Mouse (Mus musculus): ENCODE data around the gene Bex3.

Gene Bex3

DNA sequence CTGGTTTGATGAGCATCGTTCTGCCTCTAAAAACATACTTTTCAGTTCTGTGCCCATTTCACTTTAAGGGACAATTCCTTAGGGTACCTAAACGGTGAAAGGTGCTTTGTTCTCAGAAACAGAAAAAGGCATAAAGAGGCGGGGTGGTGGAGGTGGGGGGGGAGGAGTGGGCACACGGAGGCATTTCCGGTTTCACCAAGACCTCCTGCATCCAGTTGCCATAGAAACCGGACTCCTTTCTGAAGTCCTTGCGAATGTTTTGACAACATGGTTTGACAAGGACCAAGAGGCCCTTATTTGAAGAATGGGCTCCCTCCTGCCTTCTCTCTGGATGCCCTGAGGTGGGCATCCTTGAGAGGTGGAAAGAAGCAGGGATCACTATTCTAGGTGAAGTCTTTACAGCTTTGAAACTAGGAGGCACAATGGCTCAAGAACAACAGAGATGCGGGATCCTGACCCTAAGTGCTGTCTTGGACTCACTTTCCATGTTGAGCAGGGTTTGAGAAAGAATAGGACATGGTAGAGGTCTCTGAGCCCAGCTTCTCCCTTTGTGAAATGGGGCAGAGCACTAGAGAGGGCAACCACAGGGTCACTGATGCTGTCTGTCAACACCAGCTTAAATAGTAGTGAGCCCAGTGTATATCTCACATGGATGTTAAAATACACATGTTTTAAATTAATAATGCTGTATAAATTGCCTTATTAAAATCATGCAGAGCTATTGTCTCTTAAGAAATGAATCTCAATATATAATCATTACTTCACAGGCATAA is 43.9 kb downstream of the Bex3 start:
- no peak for DNase-seq

DNA sequence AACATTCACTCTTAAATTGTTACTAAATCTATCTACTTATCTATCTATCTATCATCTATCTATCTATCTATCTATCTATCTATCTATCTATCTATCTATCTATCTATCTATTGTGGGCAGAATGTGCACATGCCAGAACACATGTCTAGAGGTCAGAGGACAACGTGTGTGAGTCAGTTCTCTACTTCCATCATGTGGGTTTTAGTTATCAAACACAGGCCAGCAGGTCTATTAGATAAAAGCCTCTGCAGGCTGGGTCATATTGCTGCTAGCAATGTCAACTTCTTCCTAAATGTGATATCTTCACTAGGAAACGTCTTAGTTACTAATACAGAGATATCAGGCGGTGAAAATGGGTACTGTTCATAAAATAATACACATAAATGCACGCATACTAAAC is 49.9 kb downstream of the Bex3 start:
- DNase-seq = no peak

All from lung, postnatal 14 days (tissue).